Mouse (Mus musculus) ES-Bruce4 (cell line): ENCODE measurements around the gene Thnsl2.
A peak's percentile ranks its signal among the peaks of the same experiment; 100 is the strongest.

ENCODE experiments used
- CTCF ChIP-seq: IDR thresholded peaks from one replicate; pipeline ENCODE4 v1.8.1; 2011; ENCODE audit warnings: low read depth, low read length
- EP300 ChIP-seq: IDR thresholded peaks from 2 replicates; pipeline ENCODE4 v1.6.1; 2011; ENCODE audit warnings: low read depth, low read length; ENCODE audit not compliant: insufficient read depth
- POLR2A ChIP-seq: IDR thresholded peaks from one replicate; pipeline ENCODE4 v1.8.1; 2011; ENCODE audit warnings: low read length; ENCODE audit not compliant: insufficient read depth

- no peak for TF ChIP-seq EP300
- TF ChIP-seq POLR2A, result no peak
- TF ChIP-seq CTCF, result peak; percentile 48
These were observed 18.0 kb upstream of the Thnsl2 start for GRCm38 (mm10) chr6:71162269-71162668.
